Mouse (Mus musculus): ENCODE measurements around the gene Ncor1.
"Not testable (repeated sequence)": the region's sequence is repeated elsewhere in the genome, so short reads cannot be mapped to it uniquely, and the experiment has no call there.

Ncor1 gene

DNA sequence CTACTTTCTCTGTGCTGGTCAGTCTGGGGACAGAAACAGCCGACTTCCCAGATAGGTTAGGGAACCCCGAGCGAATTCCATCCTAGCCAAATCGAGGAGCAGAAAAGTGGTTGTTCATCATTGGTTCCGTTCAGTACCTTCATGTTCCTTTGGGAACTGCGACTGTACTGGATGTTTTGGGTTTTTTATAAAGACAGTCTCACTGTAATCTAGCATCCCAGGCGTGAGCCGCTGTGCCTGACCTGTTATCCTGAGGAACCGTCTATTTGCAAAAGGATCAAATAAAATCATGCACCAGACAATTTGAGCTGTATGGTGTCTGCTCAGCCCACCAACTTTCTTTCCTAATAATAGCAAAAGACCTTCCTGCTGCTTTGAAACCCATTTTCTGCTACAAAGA lies 439 bp upstream of the Ncor1 start:
- DNase-seq (ENCODE audit: low spot score) = no peak

DNA sequence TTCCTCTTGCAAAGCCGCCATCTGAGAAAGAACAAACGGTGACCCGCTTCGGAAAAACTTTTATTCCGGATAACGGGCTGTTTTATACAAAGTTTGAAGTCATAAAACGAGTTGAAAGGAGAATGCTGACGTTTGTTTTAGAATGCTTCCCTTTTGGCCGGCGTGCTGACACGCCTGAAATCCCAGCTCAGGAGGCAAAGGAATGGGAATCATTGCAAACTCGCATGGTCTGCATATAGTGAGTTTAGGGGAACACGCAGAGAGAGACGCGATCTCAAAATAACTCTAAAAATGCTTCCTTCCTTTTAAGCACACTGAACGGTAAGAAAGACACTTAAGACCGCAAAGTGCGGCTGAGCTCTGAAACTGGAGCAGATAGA lies 460 bp downstream of the Ncor1 start:
- no peak for DNase-seq (ENCODE audit: low spot score)

DNA sequence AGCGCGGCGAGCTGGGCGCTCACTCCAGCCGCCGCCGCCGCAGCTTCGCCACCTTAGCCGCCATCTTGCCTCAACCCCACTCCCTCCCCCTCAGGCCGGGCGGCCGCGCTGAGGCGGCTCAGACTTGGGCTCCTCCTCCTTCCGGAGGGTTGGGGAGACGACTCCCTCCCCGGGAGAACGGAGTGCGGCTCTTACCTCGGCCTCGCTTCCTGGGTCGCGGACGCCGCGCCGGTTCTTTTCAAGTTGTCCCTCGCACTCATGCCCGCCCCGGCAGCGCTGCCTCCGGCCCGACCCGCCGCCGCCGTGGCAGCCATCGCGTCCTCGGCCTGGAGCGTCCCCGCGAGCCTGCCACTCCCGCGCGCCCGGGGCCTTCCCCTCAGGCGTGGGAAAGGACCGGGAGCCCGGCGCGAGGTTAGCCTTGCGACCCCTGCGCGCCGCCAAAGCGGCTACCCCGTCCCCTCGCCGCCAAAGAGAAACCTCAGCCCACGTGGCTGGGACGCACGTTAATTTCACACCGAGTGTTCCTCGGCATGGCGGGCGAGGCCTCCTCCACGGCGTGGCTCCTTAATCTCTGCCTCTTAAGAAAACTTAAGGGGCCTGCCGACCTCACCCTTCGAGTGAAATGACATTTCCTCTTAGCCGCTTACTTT lies 975 bp downstream of the Ncor1 start:
- peak; percentile 91 for DNase-seq (ENCODE audit: low spot score)

DNA sequence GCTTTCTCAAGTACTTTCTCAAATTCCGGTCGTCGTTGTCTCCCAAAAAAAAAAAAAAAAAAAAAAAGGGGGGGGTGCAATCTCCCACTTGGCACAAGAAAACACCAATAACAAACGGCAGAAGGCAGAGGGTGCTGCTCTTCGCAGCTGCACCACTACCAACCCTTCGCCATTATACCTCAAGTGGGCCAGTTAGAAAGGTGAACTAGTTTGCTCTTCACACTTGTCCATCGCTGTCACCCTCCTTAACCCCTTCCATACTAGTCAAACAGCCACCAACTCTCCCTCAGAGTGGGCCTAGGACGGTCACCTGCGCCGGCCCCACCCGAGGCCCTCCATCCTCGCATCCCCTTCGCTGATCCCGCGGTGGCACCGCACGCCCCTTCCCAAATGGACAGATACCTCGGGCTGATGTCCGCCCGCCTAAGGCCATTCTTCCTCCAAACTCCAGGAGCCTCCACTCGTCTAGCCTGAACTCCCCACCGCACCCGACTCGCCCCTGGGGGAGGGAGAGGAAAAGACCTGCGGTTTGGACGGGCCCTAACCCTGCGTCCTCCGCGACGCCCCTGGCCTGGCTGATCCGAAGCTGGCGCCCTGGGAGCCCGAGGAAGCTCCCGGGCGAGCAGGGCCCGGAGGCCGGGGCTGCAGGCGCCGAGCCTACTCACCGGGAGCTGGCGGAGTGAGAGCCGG lies 1.7 kb downstream of the Ncor1 start:
- DNase-seq (ENCODE audit: low spot score) = peak; percentile 31

DNA sequence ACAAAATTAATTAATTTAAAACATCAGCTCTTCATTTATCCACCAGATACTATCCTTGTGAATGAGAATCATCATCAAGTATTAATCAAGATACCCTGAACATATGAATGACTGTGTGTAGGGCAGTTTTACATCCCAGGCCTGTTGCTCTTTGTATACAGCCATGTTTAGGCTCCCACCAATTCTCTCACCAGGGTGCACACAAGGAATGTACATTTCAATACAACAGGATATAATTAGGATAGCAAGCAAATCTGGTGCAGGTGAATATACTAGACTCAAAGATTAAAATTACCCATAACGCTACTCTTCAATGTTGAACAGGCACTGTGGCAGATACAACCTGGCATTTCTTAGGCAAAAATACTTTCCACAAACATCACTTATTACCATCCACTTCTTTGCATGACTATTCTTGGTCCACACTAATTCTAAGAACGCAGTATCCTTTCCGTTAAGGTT lies 2.3 kb downstream of the Ncor1 start:
- no peak for DNase-seq (ENCODE audit: low spot score)

DNA sequence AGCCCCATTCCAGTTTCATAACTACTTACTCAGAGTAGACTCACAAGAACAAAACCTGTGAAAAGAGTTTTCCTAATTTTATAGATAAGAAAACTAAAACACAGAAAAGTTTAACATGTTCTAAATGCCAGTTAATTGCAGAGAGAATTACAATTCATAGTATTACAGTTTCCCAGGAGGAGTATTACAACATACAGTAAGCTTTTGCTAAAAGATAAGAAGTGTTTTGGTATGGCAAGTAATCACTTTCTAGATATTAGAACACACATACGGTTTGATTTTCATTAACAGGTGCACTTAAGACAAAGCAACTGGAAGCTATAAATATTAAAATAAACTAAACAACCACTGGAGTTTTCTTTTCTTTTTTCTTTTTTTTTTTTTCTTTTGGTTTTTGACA lies 3.1 kb downstream of the Ncor1 start:
- DNase-seq (ENCODE audit: low spot score) = no peak

DNA sequence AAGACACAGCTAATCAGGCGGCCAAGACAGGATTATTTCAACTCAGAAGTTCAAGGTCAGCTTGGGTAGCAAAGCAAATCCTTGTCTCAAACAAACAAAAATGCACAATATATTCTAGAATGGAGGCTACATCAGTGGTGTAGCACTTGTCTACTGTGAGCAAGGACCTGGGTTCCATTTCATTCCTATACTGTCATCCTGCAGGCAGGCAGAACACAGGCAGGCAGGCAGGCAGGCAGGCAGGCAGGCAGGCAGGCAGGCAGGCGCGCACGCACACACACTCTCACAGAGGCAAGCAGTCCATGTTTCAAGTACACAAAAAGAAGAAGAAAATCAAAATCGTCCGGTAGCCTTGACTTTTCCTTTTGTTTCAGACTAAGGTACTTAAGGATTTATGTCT lies 9.4 kb downstream of the Ncor1 start:
- no peak for DNase-seq (ENCODE audit: low spot score)

- no peak for DNase-seq (ENCODE audit: low spot score)
Measured at GRCm38 (mm10) chr11:62445799-62446198, 12.5 kb downstream of the Ncor1 start.

GRCm38 (mm10) chr11:62440670-62441315 lies 17.5 kb downstream of the Ncor1 start:
- DNase-seq (ENCODE audit: low spot score) = no peak

DNA sequence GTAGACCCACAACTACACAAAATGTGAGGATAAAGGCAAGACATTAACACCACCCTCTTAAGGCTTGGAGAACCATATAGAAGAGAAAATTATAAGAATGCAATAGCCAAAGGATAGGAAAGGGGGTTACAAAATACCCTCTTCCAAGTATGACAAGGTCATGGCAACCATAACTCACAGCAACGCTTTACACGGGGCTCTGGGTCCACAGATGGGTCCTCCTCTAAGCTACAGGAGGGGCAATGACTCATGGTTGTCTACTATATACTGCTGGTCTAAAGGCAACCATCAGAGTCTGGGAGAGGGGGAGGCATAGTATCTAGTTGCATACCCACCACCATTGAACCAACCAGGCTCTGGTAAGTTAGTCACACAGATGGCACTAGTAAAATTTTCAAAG lies 26.1 kb downstream of the Ncor1 start:
- no peak for DNase-seq (ENCODE audit: low spot score)

- DNase-seq (ENCODE audit: low spot score) = peak; percentile 17
Measured at GRCm38 (mm10) chr11:62427105-62427504, 31.2 kb downstream of the Ncor1 start.

GRCm38 (mm10) chr11:62426266-62426665 lies 32.1 kb downstream of the Ncor1 start:
- no peak for DNase-seq (ENCODE audit: low spot score)

- DNase-seq (ENCODE audit: low spot score) = no peak
Measured at GRCm38 (mm10) chr11:62424525-62424924, 33.8 kb downstream of the Ncor1 start.

DNA sequence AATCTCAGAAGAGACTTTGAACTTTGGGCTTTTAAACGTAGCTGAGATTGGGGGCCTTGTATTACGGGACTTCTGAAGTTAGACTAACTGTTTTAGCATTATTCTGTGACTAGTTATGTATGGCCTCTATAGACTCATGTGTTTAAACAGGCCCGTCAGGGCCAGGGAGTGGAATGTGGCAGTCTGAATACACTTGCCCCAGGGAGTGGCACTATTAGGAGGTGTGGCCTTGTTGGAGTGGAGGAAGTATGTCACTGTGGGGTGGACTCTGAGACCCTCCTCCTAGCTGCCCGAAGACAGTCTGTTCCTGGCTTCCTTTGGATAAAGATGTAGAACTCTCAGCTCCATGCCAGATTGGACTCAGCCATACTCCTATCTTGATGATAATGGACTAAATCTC lies 43.3 kb downstream of the Ncor1 start:
- DNase-seq (ENCODE audit: low spot score) = no peak

DNA sequence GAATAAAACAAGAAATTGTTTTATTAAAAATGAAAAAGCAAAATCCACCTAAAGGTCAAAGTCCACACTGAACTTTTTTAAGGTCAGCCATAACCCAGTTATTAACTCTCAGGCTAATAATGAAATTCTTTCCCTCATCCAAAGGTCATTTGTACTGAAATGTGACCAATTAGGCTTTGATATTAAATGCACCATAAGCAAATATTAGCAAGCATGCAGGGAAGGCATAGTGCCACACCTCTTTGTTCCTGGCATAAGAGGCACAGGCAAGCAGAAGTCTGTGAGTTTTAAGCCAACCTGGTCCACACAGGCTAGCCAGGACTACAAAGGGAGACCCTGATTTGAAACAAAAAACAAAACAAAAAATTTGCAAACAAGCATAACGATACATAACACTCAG lies 48.7 kb downstream of the Ncor1 start:
- no peak for DNase-seq (ENCODE audit: low spot score)

DNA sequence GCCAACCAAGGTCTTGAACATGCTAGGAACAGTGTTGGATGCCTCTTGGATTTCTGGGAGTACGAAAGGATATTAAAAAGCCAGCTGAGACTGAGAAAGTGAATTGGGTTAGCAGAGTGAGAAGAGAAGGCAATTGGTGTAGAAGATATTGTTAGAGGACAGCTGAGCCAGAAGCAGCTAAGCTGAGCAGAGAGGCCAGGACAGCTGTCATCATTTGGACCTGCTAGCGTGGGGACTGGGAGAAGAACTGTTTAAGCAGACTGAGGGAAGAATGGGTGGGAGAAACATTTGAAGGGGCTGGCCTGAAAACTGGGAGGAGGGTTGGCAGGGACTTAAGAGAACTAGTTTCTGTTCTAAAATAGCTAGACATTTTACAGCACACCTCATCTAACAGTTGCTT lies 49.5 kb downstream of the Ncor1 start:
- no peak for DNase-seq (ENCODE audit: low spot score)

DNA sequence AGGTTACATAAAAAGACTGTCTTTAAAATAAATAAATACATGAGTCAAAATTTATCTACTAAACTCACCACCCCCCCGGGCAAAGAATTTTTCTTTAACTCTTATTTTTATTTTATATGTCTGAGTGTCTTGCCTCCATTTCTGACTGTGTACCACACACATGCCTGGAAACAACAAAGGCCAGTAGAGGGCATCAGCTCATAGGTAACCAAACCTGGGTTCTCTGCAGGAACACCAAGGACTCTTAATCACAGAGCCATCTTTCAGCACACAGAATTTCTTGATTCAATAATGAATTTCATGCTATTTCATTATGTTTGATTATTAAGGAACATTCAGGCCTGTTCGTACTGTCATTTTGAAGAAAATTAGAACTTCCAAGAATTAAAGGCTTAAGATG lies 61.9 kb downstream of the Ncor1 start:
- peak; percentile 31 for DNase-seq (ENCODE audit: low spot score)

DNA sequence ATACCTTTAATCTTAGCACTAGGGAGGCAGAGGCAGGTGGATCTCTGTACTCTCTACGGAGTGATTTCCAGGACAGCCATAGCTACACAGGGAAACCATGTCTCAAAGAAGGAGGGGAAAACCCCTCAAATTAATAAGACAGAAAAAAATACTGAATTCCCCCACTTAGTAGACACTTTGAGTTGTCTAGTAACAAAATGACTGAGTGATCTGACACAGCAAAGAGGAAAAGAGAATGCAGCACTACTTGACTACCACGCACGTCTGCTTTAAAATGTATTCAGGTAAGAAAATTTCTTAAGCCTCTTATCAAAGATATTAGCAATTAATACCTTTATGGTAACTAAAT lies 70.0 kb downstream of the Ncor1 start:
- no peak for DNase-seq (ENCODE audit: low spot score)

GRCm38 (mm10) chr11:62387608-62388330 lies 70.6 kb downstream of the Ncor1 start:
- no peak for DNase-seq (ENCODE audit: low spot score)

DNA sequence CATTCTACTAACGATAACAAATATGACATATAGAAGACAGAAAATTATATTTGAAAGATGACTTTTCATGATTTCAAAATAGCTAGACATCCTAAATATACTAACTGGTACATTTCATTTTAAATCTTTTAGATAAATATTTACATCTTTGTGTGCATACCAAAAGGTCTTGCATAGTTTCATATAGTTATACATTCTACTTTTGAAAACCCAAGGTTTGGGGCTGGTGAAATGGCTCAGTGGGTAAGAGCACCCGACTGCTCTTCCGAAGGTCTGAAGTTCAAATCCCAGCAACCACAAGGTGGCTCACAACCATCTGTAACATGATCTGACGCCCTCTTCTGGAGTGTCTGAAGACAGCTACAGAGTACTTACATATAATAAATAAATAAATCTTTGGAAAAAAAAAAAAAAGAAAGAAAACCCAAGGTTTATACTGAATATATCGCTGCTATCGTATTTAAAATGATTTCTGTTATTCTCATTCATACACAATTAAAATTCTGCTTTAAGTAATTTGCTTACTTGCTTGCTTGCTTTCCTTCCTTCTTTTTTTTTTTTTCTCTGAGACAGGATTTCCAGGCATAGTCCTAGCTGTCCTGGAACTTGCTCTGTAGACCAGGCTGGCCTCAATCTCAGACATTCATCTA lies 81.0 kb downstream of the Ncor1 start:
- DNase-seq (ENCODE audit: low spot score) = not testable (repeated sequence)

GRCm38 (mm10) chr11:62371776-62372175 lies 86.6 kb downstream of the Ncor1 start:
- no peak for DNase-seq (ENCODE audit: low spot score)

DNA sequence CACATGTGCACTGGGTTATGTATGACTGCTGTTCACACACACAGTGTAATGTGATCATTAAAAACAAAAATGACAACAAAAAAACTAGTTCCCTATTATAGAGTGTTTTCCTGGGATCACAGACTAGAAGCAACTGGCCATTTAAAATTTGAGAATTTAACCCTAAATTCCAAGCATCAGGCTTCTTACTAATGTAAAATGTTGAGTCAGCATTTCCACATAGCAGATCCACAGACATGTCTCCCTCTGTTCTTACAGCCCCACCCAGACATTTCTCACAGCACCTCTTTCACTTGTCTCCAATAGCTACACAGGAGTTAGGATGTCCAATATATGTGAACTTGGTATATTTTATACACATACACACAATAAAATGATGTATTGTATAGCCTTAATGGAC lies 88.4 kb downstream of the Ncor1 start:
- DNase-seq (ENCODE audit: low spot score) = no peak

Measured in urinary bladder, postnatal 14 days (tissue).